ENCODE assay signal across 8 mouse cellular contexts in genomic region chr3:75942303-75943060, GRCm38 (mm10). TPM values are rescaled to one million over a fixed set of nuclear protein-coding genes. Genes with fewer than 3 reads are reported as not detected.
A peak's percentile ranks its signal among the peaks of the same experiment; 100 is the strongest.
DNase-seq lines count a peak whose midpoint lies in the region; ATAC-seq and TF ChIP-seq lines count a peak whose summit lies in the region.
"Had no signal": no experiment of that assay in that cellular context is flagged by ENCODE, and none has a peak within 500 bp of the region (broad histone marks: within the 10 kb centered on the region; RNA-seq: fewer than 3 reads in every experiment).

No protein-coding gene starts in this region.

- TF ChIP-seq CTCF in layer of hippocampus, adult 2 months (conservative IDR thresholded peaks at IDR 0.05): no peak

- ATAC-seq in megakaryocyte, adult 5-6 weeks (ENCODE audit: poor library complexity, severe bottlenecking): peak; percentile 49

- no peak overlapping the region for H3K4me3 ChIP-seq in layer of hippocampus, adult 2 months
- H3K4me3 ChIP-seq: megakaryocyte, embryonic 14.5 days had no signal

- peak; percentile 14 to 18 for DNase-seq in layer of hippocampus, adult 2 months (ENCODE audit: low spot score in 2 of 2)
- no peak for DNase-seq in layer of hippocampus, postnatal 14 days (ENCODE audit: low spot score in 2 of 2)
- peak; percentile 62 for DNase-seq in cerebellum, adult 9-11 months
- peak; percentile 46 for DNase-seq in forelimb bud, embryonic 11.5 days (ENCODE audit: low read depth, low spot score)
- DNase-seq in T-cell, adult 2 months (ENCODE audit: low spot score): no peak
- no peak for DNase-seq in adrenal gland, postnatal 10 days

- H3K27ac ChIP-seq in layer of hippocampus, adult 2 months: peak overlapping the region; percentile 18; the same call in 1 of the 2 replicates

RNA-seq across cellular contexts. Expression of gene Golim4, which starts 14.3 kb away (rescaled TPM):
- total RNA-seq in layer of hippocampus, adult 2 months (2021): 10 to 100 TPM; 26.2 to 31.5 TPM
- total RNA-seq in layer of hippocampus, postnatal 14 days (2021): 10 to 100 TPM; 26.3 to 27.6 TPM
- total RNA-seq in megakaryocyte, adult 5-6 weeks (2015): 44.6 and 53.5 TPM in 2 replicates
- 39.0 and 56.4 TPM in 2 replicates for total RNA-seq in megakaryocyte, adult 5-6 weeks (2017)
- total RNA-seq in adrenal gland, postnatal 10 days (2021): 10 to 100 TPM; 52.0 to 55.1 TPM

Comparison
In these comparisons a context has a peak if more than half of its experiments do, and no peak if none do; other contexts are left out.
1. DNase-seq: peak in layer of hippocampus, adult 2 months (2 of 2), cerebellum, adult 9-11 months (single experiment) and forelimb bud, embryonic 11.5 days (single experiment); none in layer of hippocampus, postnatal 14 days (0 of 2), T-cell, adult 2 months (single experiment) and adrenal gland, postnatal 10 days (single experiment).